Mouse (Mus musculus) liver, embryonic 16.5 days (tissue): ENCODE measurements around the gene Ldhal6b. TPM values are rescaled to one million over a fixed set of nuclear protein-coding genes. Genes with fewer than 3 reads are reported as not detected.

Source experiments
- ATAC-seq: fragments of 200-750 bp; cut with Nextera tagmentation; 2 replicates; pipeline ENCODE4 v1.8.0; 2017; ENCODE audit warnings: low read depth, mild to moderate bottlenecking, moderate number of reproducible peaks, moderate library complexity
- H3K27ac ChIP-seq: fragments of 300-500 bp; sonication (generic); 2 replicates; pipeline ENCODE4 v1.5.1; 2014; ENCODE audit warnings: mild to moderate bottlenecking, low read length
- H3K27me3 ChIP-seq: fragments of 300-500 bp; sonication (generic); 2 replicates; pipeline ENCODE4 v1.6.1; 2014; ENCODE audit warnings: low read depth, low read length, mixed read lengths; ENCODE audit not compliant: control insufficient read depth, insufficient read depth
- H3K36me3 ChIP-seq: fragments of 300-500 bp; sonication (generic); 2 replicates; pipeline ENCODE4 v1.6.1; 2014; ENCODE audit warnings: mild to moderate bottlenecking; ENCODE audit not compliant: control insufficient read depth, insufficient read depth
- H3K4me1 ChIP-seq: fragments of 300-500 bp; sonication (generic); 2 replicates; pipeline ENCODE4 v1.6.1; 2014; ENCODE audit warnings: low read depth, low read length, mixed read lengths; ENCODE audit not compliant: control insufficient read depth
- H3K4me2 ChIP-seq: fragments of 300-500 bp; sonication (generic); 2 replicates; pipeline ENCODE4 v1.6.1; 2014; ENCODE audit warnings: low read depth, low read length, mixed read lengths
- H3K4me3 ChIP-seq: fragments of 300-500 bp; sonication (generic); 2 replicates; pipeline ENCODE4 v1.5.1; 2014; ENCODE audit warnings: low read depth, mild to moderate bottlenecking, low read length
- H3K9ac ChIP-seq: fragments of 300-500 bp; sonication (generic); 2 replicates; pipeline ENCODE4 v1.6.1; 2014; ENCODE audit warnings: low read depth, low read length
- H3K9me3 ChIP-seq: fragments of 300-500 bp; sonication (generic); replicated peaks from 2 replicates; pipeline ENCODE4 v1.6.1; 2016; ENCODE audit warnings: low read length; ENCODE audit not compliant: control insufficient read depth
- WGBS: fragments of 180-500 bp; shearing (Covaris S2); extraction: QIAGEN DNeasy Blood & Tissue Kit; methylation state at CpG from one replicate; pipeline ENCODE4 v1.1.7; 2014; ENCODE audit not compliant: insufficient replicate concordance; 5-methylcytosine and 5-hydroxymethylcytosine counted together
- polyA plus RNA-seq: library from polyadenylated mRNA; unstranded; fragments of >200 nt; fragmentation: Nextera tagmentation; extraction: Ambion mirVana; gene quantifications from 2 replicates; pipeline ENCODE4 v1.2.1, GENCODE M21; 2015

Ldhal6b gene
- polyA plus RNA-seq, 1 experiment from 2014 or later, result not detected

DNA sequence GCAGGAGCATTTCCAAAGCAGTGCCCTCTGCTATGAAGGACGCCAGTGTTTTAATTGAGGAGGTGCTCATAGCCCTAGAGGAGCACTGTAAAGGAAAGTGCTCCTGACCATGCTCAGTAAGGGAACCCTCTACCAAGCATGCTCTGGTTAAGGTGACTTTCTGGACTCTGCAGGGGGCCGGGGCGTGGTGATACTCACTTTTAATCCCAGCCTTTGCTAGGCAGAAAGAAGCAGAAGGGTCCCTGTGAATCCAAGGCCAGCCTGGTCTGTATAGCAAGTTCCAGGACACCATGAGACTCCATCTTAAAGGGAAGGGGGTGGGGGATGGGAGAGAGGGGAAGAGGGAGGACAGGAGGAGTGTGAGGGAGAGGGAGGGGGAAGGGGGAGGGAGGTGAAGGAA is 30.2 kb downstream of the Ldhal6b start:
- no peak overlapping the region for H3K9ac ChIP-seq
- ATAC-seq, result no peak
- no peak overlapping the region for H3K4me3 ChIP-seq
- H3K9me3 ChIP-seq, result no peaks in the 10 kb centered on the region
- no peaks in the 10 kb centered on the region for H3K36me3 ChIP-seq
- 74% methylated on average over 3 of the region's 3 CpGs for whole genome bisulfite sequencing
- H3K27me3 ChIP-seq, result no peaks in the 10 kb centered on the region
- no peaks in the 10 kb centered on the region for H3K4me1 ChIP-seq
- no peak overlapping the region for H3K27ac ChIP-seq
- H3K4me2 ChIP-seq, result no peak overlapping the region

DNA sequence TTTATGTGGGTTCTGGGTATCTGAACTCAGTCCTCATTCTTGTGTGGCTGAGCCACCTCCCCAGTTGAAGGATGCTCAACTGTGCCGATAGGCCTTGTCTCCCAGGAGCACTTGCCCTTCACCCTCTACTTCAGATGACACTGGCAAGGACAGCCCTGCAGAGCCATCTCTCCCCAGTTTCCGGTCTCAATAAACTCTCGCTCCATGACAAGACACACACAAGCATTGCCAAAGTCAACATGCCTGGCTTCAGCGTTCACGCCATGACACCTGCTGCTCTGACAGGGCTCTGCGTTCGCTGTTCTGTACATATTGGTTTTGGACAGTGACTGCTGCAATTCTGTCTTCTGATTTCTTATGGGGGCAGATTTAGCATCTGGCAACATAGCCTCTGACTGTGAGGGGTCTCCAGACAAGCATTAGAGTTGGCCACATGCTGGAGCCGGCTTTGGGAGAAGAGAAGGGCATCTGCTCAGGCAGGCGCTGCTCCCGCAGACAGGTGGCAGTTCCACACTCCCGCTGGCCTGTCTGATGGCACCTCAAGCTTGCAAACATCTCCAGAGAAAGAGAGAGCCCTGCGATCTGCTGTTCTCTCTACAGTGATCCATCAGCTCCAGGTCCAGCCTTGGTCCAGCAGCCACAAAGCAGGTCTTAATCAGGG is 31.6 kb downstream of the Ldhal6b start:
- no peaks in the 10 kb centered on the region for H3K4me1 ChIP-seq
- ATAC-seq, result no peak
- no peak overlapping the region for H3K27ac ChIP-seq
- no peaks in the 10 kb centered on the region for H3K36me3 ChIP-seq
- no peaks in the 10 kb centered on the region for H3K9me3 ChIP-seq
- no peak overlapping the region for H3K4me2 ChIP-seq
- no peak overlapping the region for H3K9ac ChIP-seq
- no peak overlapping the region for H3K4me3 ChIP-seq
- H3K27me3 ChIP-seq, result no peaks in the 10 kb centered on the region
- 73% methylated on average over 12 of the region's 12 CpGs for WGBS

DNA sequence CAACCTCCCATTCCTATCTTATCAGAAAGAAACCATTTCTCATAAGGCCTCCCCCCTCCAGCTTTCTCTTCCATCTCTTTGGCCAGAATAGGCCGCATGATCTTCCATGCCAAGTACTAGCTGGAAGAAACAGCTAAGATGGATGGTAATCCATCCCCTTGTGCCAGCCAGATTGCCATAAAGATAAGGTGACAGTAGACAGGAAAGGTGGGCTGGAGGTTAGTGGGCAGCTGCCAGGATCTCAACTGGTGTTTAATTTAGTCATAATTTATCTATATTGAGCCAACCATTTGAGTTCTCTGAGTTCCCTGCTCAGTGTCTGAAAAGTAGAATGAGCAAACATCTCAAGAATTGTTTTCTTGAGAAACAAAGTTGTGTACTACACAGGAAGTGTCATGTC is 32.9 kb downstream of the Ldhal6b start:
- Histone ChIP-seq H3K4me2 (no peak overlapping the region), H3K9me3 (no peaks in the 10 kb centered on the region), H3K36me3 (no peaks in the 10 kb centered on the region), H3K27ac (no peak overlapping the region), H3K9ac (no peak overlapping the region), H3K4me3 (no peak overlapping the region), H3K27me3 (no peaks in the 10 kb centered on the region), H3K4me1 (no peaks in the 10 kb centered on the region)
- WGBS, result 66% methylated on average over 1 of the region's 1 CpGs
- no peak for ATAC-seq

DNA sequence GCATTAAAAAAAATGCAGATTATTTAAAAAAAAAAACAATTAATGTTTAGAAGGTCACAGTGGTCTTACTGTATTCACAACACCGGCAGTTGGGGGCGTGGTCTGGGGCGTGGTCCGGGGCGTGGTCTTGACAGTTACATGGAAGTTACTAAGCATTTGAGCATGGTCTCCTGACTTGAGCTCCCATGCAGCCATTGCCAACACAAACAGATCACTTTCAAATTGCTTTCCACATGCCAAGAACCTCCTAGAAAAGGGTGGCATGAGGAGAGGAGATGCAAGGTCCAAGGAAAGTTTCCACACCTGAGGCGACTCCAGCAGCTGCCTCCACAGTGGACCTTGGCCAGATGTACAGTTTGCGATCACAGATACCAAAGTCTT is 40.6 kb downstream of the Ldhal6b start:
- WGBS, result 24% methylated on average over 7 of the region's 7 CpGs
- Histone ChIP-seq H3K27me3 (no peaks in the 10 kb centered on the region; the same call in 1 of the 2 replicates), H3K27ac (no peak overlapping the region), H3K4me2 (no peak overlapping the region), H3K9ac (no peak overlapping the region), H3K4me3 (no peak overlapping the region), H3K36me3 (no peaks in the 10 kb centered on the region), H3K4me1 (no peaks in the 10 kb centered on the region; the same call in 1 of the 2 replicates), H3K9me3 (no peaks in the 10 kb centered on the region)
- no peak for ATAC-seq

DNA sequence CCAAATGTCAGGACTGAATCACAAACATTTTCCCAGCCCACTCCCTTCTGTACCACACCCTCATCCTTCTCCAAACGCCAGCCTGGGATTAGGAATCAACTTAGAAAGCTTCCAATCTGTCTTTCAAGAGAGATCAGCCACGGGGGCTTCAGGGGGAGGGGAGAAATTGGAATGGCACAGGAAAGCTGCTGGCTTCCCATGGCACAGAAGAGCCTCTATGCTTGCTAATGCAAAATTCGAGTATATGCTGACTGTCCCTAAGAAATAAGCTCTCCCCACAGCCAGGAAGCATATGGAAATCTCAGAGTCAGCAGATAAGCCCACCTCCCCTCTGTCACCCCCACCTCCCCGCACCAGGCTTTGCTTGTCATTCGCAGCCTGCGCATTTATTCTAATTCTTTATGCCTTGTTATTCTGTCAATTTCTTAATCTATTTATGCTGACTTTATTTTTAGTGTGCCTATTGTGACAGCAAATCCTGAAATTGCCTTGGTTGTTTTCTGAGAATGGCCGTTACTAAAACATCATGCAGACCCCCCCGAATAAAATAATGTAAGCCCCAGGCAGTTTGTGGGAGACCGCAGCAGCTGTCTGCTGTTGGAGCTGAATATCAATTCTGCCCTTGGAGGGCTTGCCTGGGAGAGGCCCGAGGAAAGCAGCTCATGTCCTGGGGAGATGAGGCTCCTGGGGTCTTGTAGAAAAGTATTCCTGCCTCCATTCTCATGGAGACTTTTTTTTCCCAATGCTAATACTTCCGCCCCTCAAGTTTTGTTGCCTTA is 41.2 kb downstream of the Ldhal6b start:
- no peak overlapping the region for H3K9ac ChIP-seq
- H3K27ac ChIP-seq, result no peak overlapping the region
- H3K4me1 ChIP-seq, result no peaks in the 10 kb centered on the region; the same call in 1 of the 2 replicates
- WGBS, result 27% methylated on average over 11 of the region's 11 CpGs
- H3K27me3 ChIP-seq, result no peaks in the 10 kb centered on the region; the same call in 1 of the 2 replicates
- no peak overlapping the region for H3K4me2 ChIP-seq
- no peaks in the 10 kb centered on the region for H3K36me3 ChIP-seq
- ATAC-seq, result no peak
- H3K4me3 ChIP-seq, result no peak overlapping the region
- H3K9me3 ChIP-seq, result no peaks in the 10 kb centered on the region

DNA sequence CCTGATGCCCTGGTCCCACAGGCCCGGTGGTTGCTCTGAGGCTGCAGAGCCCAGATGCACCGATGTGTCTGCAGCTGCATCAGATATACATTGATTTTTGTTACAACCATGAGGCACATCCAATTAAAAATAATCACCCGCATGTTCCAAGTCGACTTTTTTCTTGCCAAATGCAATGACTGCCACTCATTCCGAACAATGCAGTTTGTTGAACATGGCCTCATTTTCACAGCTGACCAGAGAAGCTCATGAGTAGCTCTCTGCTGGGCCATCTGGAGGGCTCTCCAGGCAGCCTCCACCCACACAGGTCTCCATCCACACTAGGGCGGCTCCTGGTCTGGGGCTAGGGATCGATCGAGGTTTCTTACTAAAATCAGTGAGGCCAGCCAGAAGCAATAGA is 45.6 kb downstream of the Ldhal6b start:
- H3K4me2 ChIP-seq, result no peak overlapping the region
- H3K36me3 ChIP-seq, result no peaks in the 10 kb centered on the region
- no peaks in the 10 kb centered on the region; the same call in 1 of the 2 replicates for H3K4me1 ChIP-seq
- no peak overlapping the region for H3K9ac ChIP-seq
- H3K27ac ChIP-seq, result no peak overlapping the region
- WGBS, result 72% methylated on average over 8 of the region's 8 CpGs
- no peaks in the 10 kb centered on the region; the same call in 1 of the 2 replicates for H3K27me3 ChIP-seq
- H3K9me3 ChIP-seq, result no peaks in the 10 kb centered on the region
- no peak for ATAC-seq
- no peak overlapping the region for H3K4me3 ChIP-seq

DNA sequence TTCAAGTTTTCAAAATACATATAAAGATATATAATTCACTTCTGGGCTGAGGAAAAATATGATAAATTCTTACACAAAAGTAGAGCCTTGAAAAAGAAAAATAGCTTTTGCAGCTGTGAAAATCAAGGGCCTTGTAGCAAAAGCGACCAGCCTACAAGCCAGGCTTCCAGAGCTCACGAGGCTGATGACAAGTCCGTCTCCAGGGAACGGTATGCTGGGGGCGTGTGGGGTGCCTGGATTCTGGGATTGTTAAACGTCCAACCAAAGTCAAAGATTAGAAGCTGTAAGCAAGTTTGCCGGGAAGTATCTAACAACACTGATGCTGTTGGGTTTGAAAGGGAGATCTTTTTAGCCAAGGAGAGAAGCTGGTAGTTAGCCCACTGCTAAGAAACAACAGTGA is 47.0 kb downstream of the Ldhal6b start:
- no peaks in the 10 kb centered on the region for H3K4me1 ChIP-seq
- H3K27ac ChIP-seq, result no peak overlapping the region
- no peaks in the 10 kb centered on the region for H3K27me3 ChIP-seq
- no peak overlapping the region for H3K4me3 ChIP-seq
- WGBS, result 56% methylated on average over 7 of the region's 7 CpGs
- ATAC-seq, result no peak
- no peaks in the 10 kb centered on the region for H3K9me3 ChIP-seq
- no peak overlapping the region for H3K4me2 ChIP-seq
- H3K36me3 ChIP-seq, result no peaks in the 10 kb centered on the region
- H3K9ac ChIP-seq, result no peak overlapping the region

DNA sequence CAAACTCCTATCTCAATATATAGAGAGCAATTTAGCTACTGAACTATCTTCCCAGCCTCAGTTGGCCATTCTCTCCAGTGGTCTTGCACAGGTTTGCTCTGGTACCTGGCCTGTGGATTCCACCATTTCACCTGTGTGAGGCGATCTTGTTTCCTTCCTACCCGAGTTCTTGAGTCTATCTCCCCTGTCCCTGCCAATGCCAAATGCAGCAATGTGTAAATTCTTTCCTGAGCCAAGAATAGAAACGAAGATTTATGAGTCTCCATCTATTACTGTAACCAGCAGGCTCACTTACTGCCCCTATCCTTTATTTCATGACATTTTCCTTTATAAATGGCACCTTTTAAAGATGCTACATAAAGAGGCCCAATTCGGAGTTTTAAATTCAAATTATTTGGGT is 47.5 kb downstream of the Ldhal6b start:
- ATAC-seq, result no peak
- WGBS, result 44% methylated on average over 4 of the region's 4 CpGs
- Histone ChIP-seq H3K36me3 (no peaks in the 10 kb centered on the region), H3K4me3 (no peak overlapping the region), H3K4me1 (no peaks in the 10 kb centered on the region), H3K9ac (no peak overlapping the region), H3K9me3 (no peaks in the 10 kb centered on the region), H3K4me2 (no peak overlapping the region), H3K27me3 (no peaks in the 10 kb centered on the region), H3K27ac (no peak overlapping the region)
